Mouse (Mus musculus) E14TG2a.4 (cell line): Measurements from ENCODE around the gene Arid2.

Experiments used
- H3K27me3 ChIP-seq: 2 replicates; pipeline ENCODE4 v1.6.1; 2014; ENCODE audit warnings: low read length, control low read depth; ENCODE audit not compliant: insufficient read depth
- H3K36me3 ChIP-seq: 2 replicates; pipeline ENCODE4 v1.6.1; 2014; ENCODE audit warnings: low read length, control low read depth; ENCODE audit not compliant: insufficient read depth
- H3K4me1 ChIP-seq: replicated peaks from 2 replicates; pipeline ENCODE4 v1.6.1; 2014; ENCODE audit warnings: low read depth, low read length, control low read depth
- H3K4me3 ChIP-seq: replicated peaks from 2 replicates; pipeline ENCODE4 v1.5.1; 2014; ENCODE audit warnings: mild to moderate bottlenecking, low read length
- H3K9me3 ChIP-seq: 2 replicates; pipeline ENCODE4 v1.6.1; 2014; ENCODE audit warnings: low read length, control low read depth
- CTCF ChIP-seq: conservative IDR thresholded peaks from 2 replicates; pipeline ENCODE4 v1.5.1; 2014; ENCODE audit warnings: low read length
- NANOG ChIP-seq: IDR thresholded peaks from 2 replicates; pipeline ENCODE4 v1.6.1; 2014; ENCODE audit warnings: borderline replicate concordance, low read length, mixed read lengths
- POU5F1 ChIP-seq: IDR thresholded peaks from 2 replicates; pipeline ENCODE4 v1.6.1; 2014; ENCODE audit warnings: low read length, borderline replicate concordance

The Arid2 gene

GRCm38 (mm10) chr15:96268610-96269009, 18.7 kb upstream of the Arid2 start:
- Histone ChIP-seq H3K4me3 (no peak overlapping the region), H3K9me3 (no peaks in the 10 kb centered on the region), H3K36me3 (no peaks in the 10 kb centered on the region), H3K27me3 (peaks cover 32% of the 10 kb centered on the region), H3K4me1 (peaks cover 36% of the 10 kb centered on the region)
- TF ChIP-seq POU5F1 (no peak), CTCF (no peak)

GRCm38 (mm10) chr15:96269402-96269801, 17.9 kb upstream of the Arid2 start:
- Histone ChIP-seq H3K27me3 (peaks cover 32% of the 10 kb centered on the region), H3K4me1 (peaks cover 36% of the 10 kb centered on the region), H3K4me3 (no peak overlapping the region), H3K36me3 (no peaks in the 10 kb centered on the region), H3K9me3 (no peaks in the 10 kb centered on the region)
- TF ChIP-seq NANOG: no peak
- no peak for TF ChIP-seq POU5F1
- TF ChIP-seq CTCF: no peak

- Histone ChIP-seq H3K27me3 (peaks cover 32% of the 10 kb centered on the region), H3K4me3 (no peak overlapping the region), H3K4me1 (peaks cover 36% of the 10 kb centered on the region), H3K9me3 (no peaks in the 10 kb centered on the region), H3K36me3 (no peaks in the 10 kb centered on the region)
- no peak for TF ChIP-seq POU5F1
- TF ChIP-seq CTCF: no peak
- no peak for TF ChIP-seq NANOG
These were observed 16.9 kb upstream of the Arid2 start for GRCm38 (mm10) chr15:96270272-96270880.

GRCm38 (mm10) chr15:96272356-96272755, 15.0 kb upstream of the Arid2 start:
- Histone ChIP-seq H3K27me3 (peaks cover 17% of the 10 kb centered on the region), H3K36me3 (peaks cover 14% of the 10 kb centered on the region), H3K4me1 (peaks cover 43% of the 10 kb centered on the region), H3K9me3 (no peaks in the 10 kb centered on the region), H3K4me3 (no peak overlapping the region)
- no peak for TF ChIP-seq CTCF
- no peak for TF ChIP-seq POU5F1
- TF ChIP-seq NANOG: no peak

GRCm38 (mm10) chr15:96274341-96274740, 13.0 kb upstream of the Arid2 start:
- H3K27me3 ChIP-seq: peaks cover 2% of the 10 kb centered on the region; the same call in 1 of the 2 replicates
- no peaks in the 10 kb centered on the region for H3K9me3 ChIP-seq
- TF ChIP-seq CTCF (no peak), NANOG (no peak), POU5F1 (no peak)
- no peak overlapping the region for H3K4me3 ChIP-seq
- H3K4me1 ChIP-seq: peaks cover 30% of the 10 kb centered on the region
- H3K36me3 ChIP-seq: peaks cover 31% of the 10 kb centered on the region

- TF ChIP-seq NANOG (no peak), CTCF (no peak), POU5F1 (no peak)
- Histone ChIP-seq H3K4me1 (peaks cover 34% of the 10 kb centered on the region), H3K27me3 (no peaks in the 10 kb centered on the region), H3K9me3 (peaks cover 3% of the 10 kb centered on the region), H3K4me3 (no peak overlapping the region), H3K36me3 (peaks cover 40% of the 10 kb centered on the region)
These were observed 12.1 kb upstream of the Arid2 start for GRCm38 (mm10) chr15:96275198-96275597.

GRCm38 (mm10) chr15:96275810-96276493, 11.4 kb upstream of the Arid2 start:
- TF ChIP-seq NANOG (no peak), CTCF (no peak), POU5F1 (no peak)
- Histone ChIP-seq H3K4me1 (peaks cover 34% of the 10 kb centered on the region), H3K4me3 (no peak overlapping the region), H3K9me3 (peaks cover 6% of the 10 kb centered on the region), H3K36me3 (peaks cover 45% of the 10 kb centered on the region), H3K27me3 (no peaks in the 10 kb centered on the region)

- no peak for TF ChIP-seq POU5F1
- TF ChIP-seq CTCF: no peak
- TF ChIP-seq NANOG: no peak
- peaks cover 52% of the 10 kb centered on the region for H3K36me3 ChIP-seq
- H3K4me1 ChIP-seq: peaks cover 42% of the 10 kb centered on the region
- H3K4me3 ChIP-seq: no peak overlapping the region
- H3K27me3 ChIP-seq: no peaks in the 10 kb centered on the region
- H3K9me3 ChIP-seq: peaks cover 6% of the 10 kb centered on the region
These were observed 10.3 kb upstream of the Arid2 start for GRCm38 (mm10) chr15:96277061-96277460.

- Histone ChIP-seq H3K4me1 (peaks cover 59% of the 10 kb centered on the region), H3K27me3 (no peaks in the 10 kb centered on the region), H3K4me3 (no peak overlapping the region), H3K36me3 (peaks cover 52% of the 10 kb centered on the region), H3K9me3 (peaks cover 6% of the 10 kb centered on the region)
- TF ChIP-seq CTCF (no peak), POU5F1 (no peak), NANOG (no peak)
These were observed 6.1 kb upstream of the Arid2 start for GRCm38 (mm10) chr15:96281236-96281635.
